Mouse (Mus musculus) liver, postnatal 0 days (tissue): ENCODE data around the gene Ptpa. TPM values are rescaled to one million over a fixed set of nuclear protein-coding genes. Genes with fewer than 3 reads are reported as not detected.
A peak's percentile ranks its signal among the peaks of the same experiment; 100 is the strongest.

Experiments used
- ATAC-seq: fragments of 200-750 bp; cut with Nextera tagmentation; 2 replicates; pipeline ENCODE4 v1.8.0; 2017; ENCODE audit warnings: mild to moderate bottlenecking, moderate library complexity
- DNase-seq: peaks from one replicate; pipeline ENCODE4 v3.0.0-alpha.2; 2016
- H3K27ac ChIP-seq: fragments of 300-500 bp; sonication (generic); 2 replicates; pipeline ENCODE4 v1.5.1; 2014; ENCODE audit warnings: antibody characterized with exemption, moderate library complexity, mild to moderate bottlenecking, low read depth
- H3K27me3 ChIP-seq: fragments of 300-500 bp; sonication (generic); 2 replicates; pipeline ENCODE4 v1.6.1; 2014; ENCODE audit warnings: low read length, control low read depth, mixed read lengths; ENCODE audit not compliant: insufficient read depth
- H3K36me3 ChIP-seq: fragments of 300-500 bp; sonication (generic); replicated peaks from 2 replicates; pipeline ENCODE4 v1.6.1; 2014; ENCODE audit warnings: mild to moderate bottlenecking, control low read depth, low read length, moderate library complexity, mixed read lengths; ENCODE audit not compliant: insufficient read depth
- H3K4me1 ChIP-seq: fragments of 300-500 bp; sonication (generic); 2 replicates; pipeline ENCODE4 v1.6.1; 2014; ENCODE audit warnings: antibody characterized with exemption, mild to moderate bottlenecking, control low read depth; ENCODE audit not compliant: insufficient read depth
- H3K4me2 ChIP-seq: fragments of 300-500 bp; sonication (generic); 2 replicates; pipeline ENCODE4 v1.6.1; 2014; ENCODE audit warnings: low read depth, mild to moderate bottlenecking, low read length, moderate library complexity, mixed read lengths
- H3K4me3 ChIP-seq: fragments of 300-500 bp; sonication (generic); 2 replicates; pipeline ENCODE4 v1.5.1; 2014; ENCODE audit warnings: low read depth, low read length
- H3K9ac ChIP-seq: fragments of 300-500 bp; sonication (generic); replicated peaks from 2 replicates; pipeline ENCODE4 v1.6.1; 2014; ENCODE audit warnings: mild to moderate bottlenecking, moderate library complexity
- H3K9me3 ChIP-seq: fragments of 300-500 bp; sonication (generic); 2 replicates; pipeline ENCODE4 v1.6.1; 2016; ENCODE audit warnings: mild to moderate bottlenecking, control low read depth, low read length, mixed read lengths
- CTCF ChIP-seq: sonication (generic); IDR thresholded peaks from 2 replicates; pipeline ENCODE4 v1.5.1; 2016; ENCODE audit warnings: antibody characterized with exemption, low read depth
- EP300 ChIP-seq: IDR thresholded peaks from 2 replicates; pipeline ENCODE4 v1.6.1; 2016; ENCODE audit warnings: antibody characterized with exemption, low read depth, mild to moderate bottlenecking
- WGBS: fragments of 180-500 bp; shearing (Covaris S2); extraction: QIAGEN DNeasy Blood & Tissue Kit; methylation state at CpG from one replicate; pipeline ENCODE4 v1.1.7; 2014; ENCODE audit not compliant: insufficient replicate concordance; 5-methylcytosine and 5-hydroxymethylcytosine counted together
- polyA plus RNA-seq: library from polyadenylated mRNA; unstranded; fragments of >200 nt; fragmentation: Nextera tagmentation; extraction: Ambion mirVana; gene quantifications from 2 replicates; pipeline ENCODE4 v1.2.1, GENCODE M21; 2015

Gene Ptpa
- polyA plus RNA-seq, 1 experiment from 2014 or later = 76.8 TPM

DNA sequence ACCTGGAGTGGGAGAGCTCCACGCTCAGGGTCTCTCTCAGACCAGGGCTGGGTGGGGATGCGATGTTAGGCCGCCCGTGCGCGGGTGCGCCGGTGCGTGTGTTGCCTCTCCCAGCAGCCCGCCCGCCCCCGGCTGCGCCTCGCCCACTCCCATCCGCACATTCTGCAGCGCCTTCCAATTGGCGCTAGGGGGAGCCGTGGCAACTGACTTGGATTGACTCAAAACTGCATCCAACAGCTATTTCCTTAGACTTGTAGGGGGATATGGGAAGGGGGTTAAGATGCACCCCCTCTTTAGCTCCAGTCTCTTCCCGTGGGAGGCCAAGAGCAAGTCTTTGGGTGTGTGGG is 53.9 kb downstream of the Ptpa start:
- no peaks in the 10 kb centered on the region for H3K36me3 ChIP-seq
- H3K4me1 ChIP-seq = peaks cover 24% of the 10 kb centered on the region
- 0% methylated on average over 18 of the region's 19 CpGs for WGBS
- H3K4me2 ChIP-seq = peak overlapping the region; percentile 67
- no peaks in the 10 kb centered on the region for H3K9me3 ChIP-seq
- H3K27me3 ChIP-seq = peaks cover 58% of the 10 kb centered on the region
- TF ChIP-seq EP300 = no peak
- TF ChIP-seq CTCF = peak; percentile 80
- peak; percentile 72 for DNase-seq
- H3K27ac ChIP-seq = peak overlapping the region; percentile 49; the same call in 1 of the 2 replicates
- H3K4me3 ChIP-seq = peak overlapping the region; percentile 34
- ATAC-seq = no peak
- no peak overlapping the region for H3K9ac ChIP-seq

- Histone ChIP-seq H3K4me2 (peak overlapping the region; percentile 67), H3K4me3 (peak overlapping the region; percentile 34), H3K4me1 (peaks cover 24% of the 10 kb centered on the region), H3K27ac (peak overlapping the region; percentile 49), H3K36me3 (no peaks in the 10 kb centered on the region), H3K9ac (peak overlapping the region; percentile 57), H3K9me3 (no peaks in the 10 kb centered on the region), H3K27me3 (peaks cover 63% of the 10 kb centered on the region)
- ATAC-seq (no peak), DNase-seq (no peak)
- no peak for TF ChIP-seq CTCF
- no peak for TF ChIP-seq EP300
- WGBS = 1% methylated on average over 46 of the region's 46 CpGs
Observed at GRCm38 (mm10) chr2:30470143-30470946, 54.5 kb downstream of the Ptpa start.

DNA sequence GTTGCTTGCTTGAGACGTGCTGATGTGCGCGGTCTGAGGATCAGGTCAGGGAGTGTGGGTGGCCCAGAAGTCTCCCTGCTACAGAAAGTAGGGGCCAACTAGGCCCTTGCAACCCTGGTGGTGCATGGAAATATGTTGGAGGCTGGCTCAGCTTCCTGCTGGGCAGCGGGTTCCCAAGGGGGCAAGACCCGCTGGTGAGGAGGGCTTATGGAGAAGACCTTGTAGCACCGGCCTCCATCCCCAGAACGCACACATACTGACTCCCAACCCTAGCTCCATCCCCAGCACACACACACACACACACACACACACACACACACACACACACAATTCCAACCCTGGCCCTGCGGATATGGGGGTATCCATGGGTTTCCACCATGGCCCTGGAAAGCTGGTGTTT is 55.2 kb downstream of the Ptpa start:
- TF ChIP-seq CTCF (no peak), EP300 (no peak)
- no peak for ATAC-seq
- Histone ChIP-seq H3K36me3 (no peaks in the 10 kb centered on the region), H3K9me3 (no peaks in the 10 kb centered on the region), H3K9ac (no peak overlapping the region), H3K4me3 (no peak overlapping the region), H3K27ac (no peak overlapping the region), H3K27me3 (peaks cover 63% of the 10 kb centered on the region), H3K4me2 (0 out of 2 replicates have a peak overlapping the region, but pooled peaks have one; percentile 76), H3K4me1 (peaks cover 24% of the 10 kb centered on the region)
- no peak for DNase-seq
- 31% methylated on average over 8 of the region's 8 CpGs for WGBS

DNA sequence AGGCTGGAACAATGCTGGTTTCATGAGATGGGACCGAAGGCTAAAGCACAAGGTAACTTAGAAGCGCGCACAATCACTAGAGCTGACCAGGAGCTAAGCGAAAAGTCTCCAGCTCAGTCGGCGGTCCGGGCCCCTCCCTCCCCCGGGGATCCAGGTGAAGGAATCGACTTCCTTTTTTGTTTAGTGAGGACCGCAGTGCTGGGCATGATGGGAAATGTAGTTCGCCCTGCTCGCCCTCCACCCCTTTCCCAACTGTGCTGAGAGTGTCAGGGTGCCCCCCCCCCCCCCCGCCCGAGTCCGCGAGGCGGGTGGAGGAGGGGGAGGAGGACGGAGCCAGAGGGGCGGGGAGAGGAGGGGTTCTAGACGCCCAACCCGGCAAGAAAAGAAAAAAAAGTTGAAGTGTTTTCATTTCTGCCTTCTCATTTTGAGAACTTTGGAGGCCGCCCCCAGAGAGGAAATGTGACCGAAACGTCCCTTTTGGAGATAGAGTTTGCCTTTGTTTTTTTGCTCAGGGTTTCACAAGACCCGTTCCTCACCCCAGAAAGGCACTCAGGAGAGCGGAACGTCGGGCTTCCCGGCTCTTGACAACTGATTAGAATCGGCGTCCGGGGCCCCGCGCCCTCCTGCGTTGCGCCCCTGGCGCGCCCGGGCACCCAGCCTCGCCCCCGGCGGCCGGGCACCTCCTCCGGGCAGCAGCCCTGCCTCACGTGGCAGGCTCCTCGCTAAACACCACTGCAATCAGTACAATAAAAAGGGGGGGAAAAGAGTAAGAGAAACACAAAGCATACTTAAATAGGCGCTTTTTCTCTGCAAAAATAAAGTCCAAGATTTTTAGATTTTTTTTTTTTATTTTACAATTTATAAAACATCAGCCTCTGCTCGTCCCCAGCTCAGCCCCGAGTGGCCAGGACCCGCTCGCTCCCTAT is 56.2 kb downstream of the Ptpa start:
- WGBS = under 1% methylated on average over 42 of the region's 51 CpGs
- Histone ChIP-seq H3K9ac (peak overlapping the region; percentile 52), H3K9me3 (no peaks in the 10 kb centered on the region), H3K36me3 (no peaks in the 10 kb centered on the region), H3K27ac (peak overlapping the region; percentile 83), H3K27me3 (peaks cover 63% of the 10 kb centered on the region), H3K4me3 (peak overlapping the region; percentile 60), H3K4me1 (peaks cover 24% of the 10 kb centered on the region), H3K4me2 (peak overlapping the region; percentile 76)
- TF ChIP-seq CTCF (no peak), EP300 (no peak)
- ATAC-seq (peak; percentile 58), DNase-seq (peak; percentile 75)

DNA sequence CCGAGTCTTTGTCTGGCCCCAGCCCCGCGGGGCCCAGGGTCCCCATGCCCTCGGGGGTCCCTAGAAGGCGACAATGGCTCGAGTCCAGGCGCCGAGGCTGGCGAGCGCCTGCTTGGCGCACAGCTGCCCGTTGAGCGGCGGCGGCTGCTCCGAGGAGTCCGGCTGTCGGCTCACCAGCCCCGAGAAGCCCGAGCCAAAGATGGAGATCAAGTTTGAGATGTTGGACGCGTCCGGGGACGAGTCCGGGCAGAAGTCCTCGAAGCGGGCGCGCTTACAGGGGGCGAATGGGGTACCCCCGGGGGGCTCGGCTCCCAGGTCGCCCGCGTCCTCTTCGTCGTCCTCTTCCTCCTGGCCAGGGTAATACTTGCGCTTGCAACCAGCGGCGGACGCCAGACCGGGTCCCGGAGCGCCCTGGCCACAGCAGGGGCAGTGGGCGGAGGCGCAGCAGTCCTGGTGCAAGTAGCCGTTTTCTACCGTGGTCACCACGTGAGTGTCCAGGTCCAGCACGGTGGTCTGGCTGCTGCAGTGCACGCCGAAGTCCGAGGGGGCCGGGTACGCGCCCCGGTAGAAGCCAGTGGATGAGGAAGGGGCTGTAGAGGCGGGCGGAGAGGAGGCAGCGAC is 57.0 kb downstream of the Ptpa start:
- Histone ChIP-seq H3K27ac (peak overlapping the region; percentile 83), H3K27me3 (peaks cover 63% of the 10 kb centered on the region), H3K9me3 (no peaks in the 10 kb centered on the region), H3K9ac (peak overlapping the region; percentile 52), H3K4me2 (peak overlapping the region; percentile 76), H3K4me3 (peak overlapping the region; percentile 60), H3K36me3 (no peaks in the 10 kb centered on the region), H3K4me1 (peaks cover 24% of the 10 kb centered on the region)
- whole genome bisulfite sequencing = under 1% methylated on average over 53 of the region's 60 CpGs
- TF ChIP-seq CTCF = no peak
- TF ChIP-seq EP300 = no peak
- DNase-seq (no peak), ATAC-seq (no peak)
